Mouse (Mus musculus): ENCODE measurements around the gene Ier3.

Gene Ier3

GRCm38 (mm10) chr17:35869346-35870067, 48.0 kb downstream of the Ier3 start:
- no peak for DNase-seq

- peak; percentile 84 for DNase-seq
Measured at GRCm38 (mm10) chr17:35870151-35870883, 48.8 kb downstream of the Ier3 start.

GRCm38 (mm10) chr17:35870884-35871696, 49.6 kb downstream of the Ier3 start:
- DNase-seq = no peak
